Mouse (Mus musculus): ENCODE results near the gene Relch.

DNA sequence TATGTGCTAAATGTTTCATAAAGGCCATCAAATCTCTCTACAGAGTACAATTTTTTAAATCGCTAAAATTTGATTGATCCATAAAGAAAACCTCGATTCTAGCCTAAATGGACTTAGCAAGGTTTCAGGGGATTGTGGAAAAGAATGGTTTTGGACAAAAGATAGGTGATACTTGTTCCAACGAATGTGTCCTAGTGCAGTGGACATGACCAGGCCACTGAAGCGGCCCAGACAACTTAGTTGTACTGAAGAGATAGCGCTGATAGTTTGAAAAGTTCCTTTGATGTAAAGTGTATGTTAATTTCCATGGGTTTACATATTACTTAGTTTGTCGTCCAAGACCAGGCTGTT lies 866 bp upstream of the Relch start:
- TF ChIP-seq CTCF (IDR thresholded peaks at IDR 0.05; ENCODE audit: low read depth, low read length) (no peak), POLR2A (IDR thresholded peaks at IDR 0.05; ENCODE audit: extremely low read depth, insufficient read depth, low read length) (no peak)
